Mouse (Mus musculus) G1E (cell line): Measurements from ENCODE around the gene Vrk1.

Experiments used
- CTCF ChIP-seq: IDR thresholded peaks from 2 replicates; pipeline ENCODE4 v1.5.1; 2012; ENCODE audit warnings: low read depth, low read length, inconsistent platforms, mixed read lengths
- GATA1 ChIP-seq: IDR thresholded peaks from 2 replicates; pipeline ENCODE4 v1.6.1; 2012; ENCODE audit warnings: borderline replicate concordance, low read length, inconsistent platforms, mixed read lengths

GRCm38 (mm10) chr12:105966887-105967637 lies 43.0 kb upstream of the Vrk1 start:
- TF ChIP-seq GATA1 (no peak), CTCF (no peak)
